Mouse (Mus musculus) lung, embryonic 14.5 days (tissue): ENCODE measurements around the gene Ryr1. TPM values are rescaled to one million over a fixed set of nuclear protein-coding genes. Genes with fewer than 3 reads are reported as not detected.
"Not testable (repeated sequence)": the region's sequence is repeated elsewhere in the genome, so short reads cannot be mapped to it uniquely, and the experiment has no call there.

Experiments used
- ATAC-seq: fragments of 200-750 bp; cut with Nextera tagmentation; 2 replicates; pipeline ENCODE4 v1.8.0; 2017; ENCODE audit warnings: mild to moderate bottlenecking, moderate TSS enrichment, moderate library complexity; ENCODE audit not compliant: insufficient read depth
- DNase-seq: peaks from one replicate; pipeline ENCODE4 v3.0.0-alpha.2; 2015
- H3K27ac ChIP-seq: fragments of 300-500 bp; sonication (generic); 2 replicates; pipeline ENCODE4 v1.5.1; 2014; ENCODE audit warnings: low read depth, mild to moderate bottlenecking, moderate library complexity
- H3K27me3 ChIP-seq: fragments of 300-500 bp; sonication (generic); 2 replicates; pipeline ENCODE4 v1.6.1; 2014; ENCODE audit warnings: low read length, control low read depth; ENCODE audit not compliant: insufficient read depth
- H3K36me3 ChIP-seq: fragments of 300-500 bp; sonication (generic); 2 replicates; pipeline ENCODE4 v1.6.1; 2014; ENCODE audit warnings: control low read depth; ENCODE audit not compliant: insufficient read depth
- H3K4me1 ChIP-seq: fragments of 300-500 bp; sonication (generic); 2 replicates; pipeline ENCODE4 v1.6.1; 2014; ENCODE audit warnings: antibody characterized with exemption, control low read depth; ENCODE audit not compliant: insufficient read depth
- H3K4me2 ChIP-seq: fragments of 300-500 bp; sonication (generic); 2 replicates; pipeline ENCODE4 v1.6.1; 2014; ENCODE audit warnings: mild to moderate bottlenecking
- H3K4me3 ChIP-seq: fragments of 300-500 bp; sonication (generic); 2 replicates; pipeline ENCODE4 v1.5.1; 2014; ENCODE audit warnings: low read depth, low read length
- H3K9ac ChIP-seq: fragments of 300-500 bp; sonication (generic); 2 replicates; pipeline ENCODE4 v1.6.1; 2014
- H3K9me3 ChIP-seq: fragments of 300-500 bp; sonication (generic); 2 replicates; pipeline ENCODE4 v1.6.1; 2016; ENCODE audit warnings: low read depth, low read length, control low read depth
- CTCF ChIP-seq: IDR thresholded peaks from 2 replicates; pipeline ENCODE4 v1.5.1; 2016; ENCODE audit warnings: antibody characterized with exemption, low read depth
- WGBS: fragments of 180-500 bp; shearing (Covaris S2); extraction: QIAGEN DNeasy Blood & Tissue Kit; methylation state at CpG from one replicate; pipeline ENCODE4 v1.1.7; 2014; 5-methylcytosine and 5-hydroxymethylcytosine counted together
- polyA plus RNA-seq: library from polyadenylated mRNA; unstranded; fragments of >200 nt; fragmentation: Nextera tagmentation; extraction: Ambion mirVana; gene quantifications from 2 replicates; pipeline ENCODE4 v1.2.1, GENCODE M21; 2014

Ryr1 gene
- polyA plus RNA-seq, 1 experiment from 2014 or later, result 0.45 TPM

- no peak overlapping the region for H3K27ac ChIP-seq
- WGBS, result 86% methylated on average over 4 of the region's 4 CpGs
- no peak overlapping the region for H3K9ac ChIP-seq
- H3K4me2 ChIP-seq, result no peak overlapping the region
- H3K4me3 ChIP-seq, result no peak overlapping the region
- no peaks in the 10 kb centered on the region for H3K36me3 ChIP-seq
- DNase-seq (no peak), ATAC-seq (no peak)
- no peaks in the 10 kb centered on the region for H3K27me3 ChIP-seq
- H3K4me1 ChIP-seq, result no peaks in the 10 kb centered on the region
- H3K9me3 ChIP-seq, result no peaks in the 10 kb centered on the region
- TF ChIP-seq CTCF, result no peak
Measured at GRCm38 (mm10) chr7:29144006-29144405, 19.0 kb upstream of the Ryr1 start.

GRCm38 (mm10) chr7:29141416-29141815, 16.4 kb upstream of the Ryr1 start:
- no peak overlapping the region for H3K9ac ChIP-seq
- no peak for ATAC-seq
- no peaks in the 10 kb centered on the region for H3K27me3 ChIP-seq
- H3K4me3 ChIP-seq, result no peak overlapping the region
- no peaks in the 10 kb centered on the region for H3K36me3 ChIP-seq
- no peak for DNase-seq
- no peaks in the 10 kb centered on the region for H3K9me3 ChIP-seq
- no peaks in the 10 kb centered on the region for H3K4me1 ChIP-seq
- TF ChIP-seq CTCF, result no peak
- H3K4me2 ChIP-seq, result no peak overlapping the region
- H3K27ac ChIP-seq, result no peak overlapping the region
- 65% methylated on average over 8 of the region's 8 CpGs for WGBS

- not testable (repeated sequence) for H3K27ac ChIP-seq, H3K27me3 ChIP-seq, H3K9me3 ChIP-seq, ATAC-seq, H3K4me1 ChIP-seq, DNase-seq, H3K9ac ChIP-seq, H3K4me3 ChIP-seq, H3K36me3 ChIP-seq, H3K4me2 ChIP-seq
- 84% methylated on average over 3 of the region's 4 CpGs for WGBS
Measured at GRCm38 (mm10) chr7:29139237-29139636, 14.3 kb upstream of the Ryr1 start.

GRCm38 (mm10) chr7:29137429-29137828, 12.4 kb upstream of the Ryr1 start:
- Histone ChIP-seq H3K4me1 (no peaks in the 10 kb centered on the region), H3K27ac (no peak overlapping the region), H3K9me3 (no peaks in the 10 kb centered on the region), H3K9ac (no peak overlapping the region), H3K4me2 (no peak overlapping the region), H3K4me3 (no peak overlapping the region), H3K27me3 (no peaks in the 10 kb centered on the region), H3K36me3 (no peaks in the 10 kb centered on the region)
- DNase-seq (no peak), ATAC-seq (no peak)
- TF ChIP-seq CTCF, result no peak
- WGBS, result 33% methylated on average over 16 of the region's 16 CpGs

GRCm38 (mm10) chr7:29134693-29135386, 9.9 kb upstream of the Ryr1 start, which contains the start of gene Rasgrp4:
Rasgrp4 (plus strand) TSS chr7:29134851.
- peak within 1 kb of the TSS; percentile 18 for H3K4me3 ChIP-seq
- no peaks in the 10 kb centered on the region for H3K36me3 ChIP-seq
- 0% methylated on average over 17 of the region's 20 CpGs for WGBS
- H3K4me2 ChIP-seq, result peak within 1 kb of the TSS; percentile 59
- no peaks in the 10 kb centered on the region for H3K27me3 ChIP-seq
- H3K4me1 ChIP-seq, result no peaks in the 10 kb centered on the region
- ATAC-seq (peak; percentile 65; the same call in 1 of the 2 replicates), DNase-seq (peak; percentile 62)
- H3K27ac ChIP-seq, result no peak within 1 kb of the TSS
- peak within 1 kb of the TSS; percentile 29; the same call in 1 of the 2 replicates for H3K9ac ChIP-seq
- TF ChIP-seq CTCF, result no peak
- H3K9me3 ChIP-seq, result no peaks in the 10 kb centered on the region

- no peaks in the 10 kb centered on the region for H3K4me1 ChIP-seq
- peak overlapping the region; percentile 18 for H3K4me3 ChIP-seq
- no peaks in the 10 kb centered on the region for H3K27me3 ChIP-seq
- TF ChIP-seq CTCF, result no peak
- DNase-seq (no peak), ATAC-seq (no peak)
- H3K27ac ChIP-seq, result no peak overlapping the region
- peak overlapping the region; percentile 29; the same call in 1 of the 2 replicates for H3K9ac ChIP-seq
- H3K36me3 ChIP-seq, result no peaks in the 10 kb centered on the region
- WGBS, result 3% methylated on average over 4 of the region's 4 CpGs
- no peaks in the 10 kb centered on the region for H3K9me3 ChIP-seq
- H3K4me2 ChIP-seq, result peak overlapping the region; percentile 59
Measured at GRCm38 (mm10) chr7:29134230-29134629, 9.3 kb upstream of the Ryr1 start.

GRCm38 (mm10) chr7:29128725-29129124, 3.7 kb upstream of the Ryr1 start:
- Histone ChIP-seq H3K9me3 (no peaks in the 10 kb centered on the region), H3K9ac (no peak overlapping the region), H3K4me1 (no peaks in the 10 kb centered on the region), H3K4me2 (no peak overlapping the region), H3K4me3 (no peak overlapping the region), H3K36me3 (no peaks in the 10 kb centered on the region), H3K27me3 (no peaks in the 10 kb centered on the region), H3K27ac (no peak overlapping the region)
- peak; percentile 52 for DNase-seq
- no peak for ATAC-seq
- TF ChIP-seq CTCF, result peak; percentile 65
- WGBS, result 65% methylated on average over 2 of the region's 2 CpGs
